Mouse (Mus musculus) naive thymus-derived CD4-positive, alpha-beta T cell, adult 2 months (primary cell): ENCODE results near the gene Atp13a3.
"Not testable (repeated sequence)": the region's sequence is repeated elsewhere in the genome, so short reads cannot be mapped to it uniquely, and the experiment has no call there.

ENCODE experiments used
- DNase-seq: peaks from one replicate; pipeline ENCODE4 v3.0.0-alpha.2; 2011; ENCODE audit warnings: low read depth

The Atp13a3 gene

DNA sequence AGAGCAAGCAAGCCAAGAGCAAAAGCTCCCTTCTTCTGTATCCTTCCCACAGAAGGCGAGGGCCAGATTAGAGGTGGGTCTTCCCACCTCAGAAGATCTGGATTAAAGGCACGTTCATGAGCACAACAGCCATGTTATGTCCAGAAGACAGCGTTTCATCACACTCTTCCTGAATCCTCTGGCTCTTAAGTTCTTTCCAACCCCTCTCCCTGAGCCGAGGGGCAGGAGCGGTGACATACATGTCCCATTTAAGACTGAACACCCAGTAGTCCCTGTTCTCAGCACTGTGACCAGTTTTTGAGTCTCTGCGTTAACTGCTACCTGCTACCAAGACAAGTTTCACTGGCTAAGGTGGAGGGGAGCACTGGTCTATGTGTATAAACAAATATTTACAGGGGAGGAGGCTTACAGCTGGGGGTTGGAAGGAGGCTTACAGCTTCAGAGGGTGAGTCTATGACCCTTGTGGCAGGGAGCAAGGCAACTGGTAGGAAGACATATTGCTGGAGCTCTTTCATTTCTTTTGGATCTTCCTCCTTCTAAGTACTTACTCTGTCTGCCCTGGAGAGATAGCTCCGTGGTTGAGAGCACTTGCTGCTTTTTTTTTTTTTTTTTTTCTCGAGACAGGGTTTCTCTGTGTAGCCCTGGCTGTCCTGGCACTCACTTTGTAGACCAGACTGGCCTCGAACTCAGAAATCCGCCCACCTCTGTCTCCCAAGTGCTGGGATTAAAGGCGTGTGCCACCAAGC is at the start of gene Atp13a3:
Gene Atp13a3 (minus strand): TSS at position 51 of the 746 bp plus-strand sequence.
- DNase-seq, result no peak

DNA sequence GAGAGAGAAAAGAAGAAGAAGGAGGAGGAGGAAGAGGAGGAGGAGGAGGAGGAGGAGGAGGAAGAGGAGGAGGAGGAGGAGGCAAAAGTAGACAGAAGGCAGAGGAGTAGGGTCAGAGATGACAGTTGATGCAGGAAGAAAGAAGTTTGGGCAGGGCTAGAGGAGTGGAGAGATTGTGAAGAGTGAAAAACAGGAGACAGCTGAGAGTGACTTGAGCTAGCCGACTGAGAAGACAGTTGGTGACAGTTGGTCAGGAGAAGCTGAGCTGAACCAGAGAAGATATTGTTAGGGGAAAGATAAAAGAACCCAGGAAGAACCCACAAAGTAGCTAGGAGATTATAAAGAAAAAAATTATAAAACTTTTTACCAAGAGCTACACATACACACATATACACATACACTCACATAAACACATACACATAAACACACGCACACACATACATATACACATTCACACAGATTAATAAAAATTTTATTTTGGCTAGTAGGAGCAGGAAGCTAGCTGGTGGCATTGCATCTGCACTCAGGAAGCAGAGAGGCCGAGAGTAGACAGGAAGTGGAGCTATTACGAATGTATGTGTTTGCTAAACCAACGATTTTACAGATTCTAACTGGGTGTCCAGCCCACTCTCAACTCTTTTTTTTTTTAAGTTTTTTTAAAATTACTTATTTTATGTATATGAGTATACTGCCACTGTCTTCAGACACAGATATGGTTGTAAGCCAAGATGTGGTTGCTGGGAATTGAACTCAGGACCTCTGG is 47.6 kb upstream of the Atp13a3 start:
- peak; percentile 39 for DNase-seq

DNA sequence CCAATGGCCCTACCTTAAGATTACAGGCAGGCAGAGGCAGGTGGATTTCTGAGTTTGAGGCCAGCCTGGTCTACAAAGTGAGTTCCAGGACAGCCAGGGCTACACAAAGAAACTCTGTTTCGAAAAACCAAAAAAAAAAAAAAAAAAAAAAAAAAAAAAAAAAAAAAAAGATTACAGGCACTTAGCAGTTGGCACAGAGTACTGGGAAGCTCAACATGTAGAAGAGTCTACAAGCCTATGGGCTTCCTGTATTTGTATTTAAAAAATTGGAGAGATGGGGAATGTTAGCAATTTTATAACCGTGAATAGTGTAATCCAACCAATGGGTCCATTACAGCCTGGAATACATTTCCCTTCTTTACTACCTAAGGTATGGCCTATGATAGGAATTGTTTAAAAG is 45.4 kb upstream of the Atp13a3 start:
- DNase-seq, result not testable (repeated sequence)

DNA sequence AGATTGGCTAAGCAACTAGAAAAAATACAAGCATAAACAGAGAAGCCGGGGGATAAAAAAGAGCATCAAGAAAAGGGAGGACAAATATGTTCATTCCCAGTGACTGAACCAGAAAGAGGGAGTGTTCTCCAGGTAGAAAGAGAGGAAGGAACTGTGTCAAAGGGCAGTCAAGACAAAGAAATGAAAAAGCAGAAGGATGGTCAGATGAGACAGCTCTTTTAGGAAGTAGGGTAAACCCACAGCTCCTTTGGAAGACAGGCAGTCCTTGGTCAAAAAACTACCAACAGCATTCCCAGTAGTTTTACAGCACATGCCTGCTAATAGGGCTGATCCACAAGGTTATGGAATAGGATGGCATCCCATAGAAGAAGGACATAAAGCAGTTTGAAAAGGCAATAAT is 43.2 kb upstream of the Atp13a3 start:
- DNase-seq, result no peak

DNA sequence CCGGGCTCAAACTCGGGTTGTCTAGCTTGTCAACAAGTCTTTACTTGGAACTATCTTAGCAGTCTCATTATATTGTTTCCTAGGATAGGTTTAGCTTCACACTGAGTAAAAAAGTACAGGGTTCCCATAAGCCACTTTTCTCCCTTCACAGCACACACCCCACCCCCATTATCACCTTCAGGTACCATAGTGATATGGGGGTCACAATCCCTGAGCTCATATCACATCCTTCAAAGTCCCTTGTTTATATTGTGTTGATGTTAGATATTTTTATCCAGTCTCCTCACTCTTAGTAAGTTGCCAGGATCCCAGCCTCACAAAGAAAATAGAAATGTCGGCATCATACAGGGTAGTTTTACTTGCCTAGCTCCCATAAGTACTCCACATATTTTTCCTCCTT is 42.4 kb upstream of the Atp13a3 start:
- DNase-seq, result no peak

DNA sequence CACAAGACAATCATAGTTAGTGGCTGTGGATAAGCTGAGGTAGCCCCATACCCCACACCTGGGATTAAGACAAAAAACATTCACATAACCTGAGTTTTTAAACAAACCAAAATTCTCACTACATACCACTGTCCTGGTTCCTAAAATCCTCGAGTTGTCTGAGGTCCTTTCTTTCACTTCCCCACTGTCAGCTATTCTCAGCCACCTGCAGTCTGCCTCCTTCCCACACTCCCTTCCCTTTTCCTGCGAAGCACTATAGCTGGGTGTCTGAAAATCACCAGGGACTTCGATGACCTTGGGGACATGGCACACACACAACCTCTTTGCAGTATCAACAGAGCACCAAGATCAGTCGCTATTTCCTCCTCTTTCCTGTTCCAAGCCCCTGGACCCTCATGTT is 41.9 kb upstream of the Atp13a3 start:
- no peak for DNase-seq

DNA sequence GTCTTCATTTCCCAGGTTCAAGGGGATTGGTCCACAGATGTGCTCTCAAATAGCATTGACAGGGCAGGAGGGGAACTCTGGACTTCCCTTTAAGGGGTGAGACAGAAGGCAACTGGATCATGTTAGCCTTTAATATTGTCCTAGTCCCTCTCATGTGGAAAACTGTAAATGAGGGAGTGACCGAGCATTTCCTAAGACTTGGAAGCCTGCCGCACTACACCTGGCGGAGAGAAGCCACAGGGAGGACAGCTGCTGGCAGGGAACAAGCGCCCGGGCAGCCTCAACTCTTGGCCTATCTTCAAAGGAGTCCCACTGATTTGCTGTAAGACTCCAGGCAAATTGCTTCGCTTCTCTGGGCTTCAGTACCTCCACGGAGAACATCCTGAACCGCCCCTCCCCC is 37.6 kb upstream of the Atp13a3 start:
- no peak for DNase-seq

DNA sequence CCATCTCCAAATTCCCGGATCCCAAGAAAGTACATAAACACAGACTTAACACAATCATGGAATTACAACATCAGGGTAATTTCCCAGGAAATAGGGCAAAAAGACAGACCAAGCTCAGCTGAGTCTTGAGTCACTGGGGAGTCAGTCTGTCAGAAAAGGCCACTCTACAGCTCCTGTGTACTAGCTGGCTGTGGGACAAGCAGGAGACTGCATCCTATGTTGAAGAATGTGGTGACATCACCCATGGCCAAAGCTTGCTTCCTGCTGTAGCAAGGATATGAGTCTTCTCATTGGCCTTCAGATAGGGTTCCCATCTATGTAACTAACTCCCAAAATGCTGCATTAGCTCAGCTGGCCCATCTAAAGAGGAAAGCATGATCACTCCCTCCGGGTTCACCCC is 36.7 kb upstream of the Atp13a3 start:
- DNase-seq, result no peak

DNA sequence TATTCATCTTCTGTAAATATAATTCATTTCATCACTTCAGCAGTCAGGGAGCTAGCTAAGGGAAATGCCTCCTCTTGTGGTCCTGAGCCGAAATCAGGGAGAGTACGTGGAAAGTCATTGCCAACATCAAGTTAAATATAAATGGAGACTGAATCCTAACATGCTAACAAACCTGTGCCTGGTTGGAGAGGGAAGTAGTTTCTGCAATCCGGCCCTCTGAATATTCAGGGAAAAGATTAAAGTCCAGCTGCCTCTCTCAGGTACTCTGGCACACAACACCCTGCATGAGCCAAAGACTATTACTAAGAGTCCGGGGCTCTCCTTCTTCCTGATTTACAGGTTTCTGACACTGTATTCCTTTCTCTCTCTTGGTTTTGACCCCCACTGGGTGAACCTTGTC is 35.6 kb upstream of the Atp13a3 start:
- DNase-seq, result no peak

DNA sequence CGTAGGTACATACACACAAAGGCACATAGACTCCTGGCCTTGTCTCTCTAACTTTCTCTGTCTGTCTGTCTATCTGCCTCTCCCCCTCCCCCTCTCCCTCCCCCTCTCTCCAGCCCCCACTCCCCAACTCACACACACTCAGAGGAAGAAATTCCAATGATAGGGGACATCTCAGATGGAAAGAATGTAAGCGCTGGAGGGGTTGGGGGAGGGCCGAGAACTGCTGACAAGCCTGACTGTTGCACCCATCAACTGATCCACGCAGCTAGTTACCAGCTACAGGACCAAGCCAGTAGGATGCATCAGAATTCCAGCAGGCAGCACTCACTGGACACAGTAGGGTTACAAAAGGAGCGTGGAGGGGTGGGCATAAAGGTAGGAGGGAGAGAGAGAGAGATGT is 34.1 kb upstream of the Atp13a3 start:
- no peak for DNase-seq

DNA sequence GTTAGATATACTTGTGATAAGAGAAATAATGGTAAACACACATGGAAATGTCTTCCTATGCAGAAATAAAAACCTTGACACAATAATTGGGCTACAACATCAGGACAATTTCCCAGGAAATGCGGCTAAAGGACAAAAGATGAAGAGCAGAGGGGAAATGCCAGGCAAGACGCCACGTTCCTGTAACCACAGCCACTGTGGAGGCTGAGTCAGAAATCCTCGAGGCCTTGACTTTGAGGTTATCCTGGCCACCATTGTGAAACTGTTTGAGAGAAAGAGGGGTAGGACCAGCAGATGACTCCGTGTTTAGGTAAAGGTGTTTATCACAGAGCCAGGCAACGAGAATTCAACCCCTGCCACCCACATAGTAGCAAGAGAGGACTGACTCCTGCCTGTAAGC is 33.6 kb upstream of the Atp13a3 start:
- DNase-seq, result no peak

DNA sequence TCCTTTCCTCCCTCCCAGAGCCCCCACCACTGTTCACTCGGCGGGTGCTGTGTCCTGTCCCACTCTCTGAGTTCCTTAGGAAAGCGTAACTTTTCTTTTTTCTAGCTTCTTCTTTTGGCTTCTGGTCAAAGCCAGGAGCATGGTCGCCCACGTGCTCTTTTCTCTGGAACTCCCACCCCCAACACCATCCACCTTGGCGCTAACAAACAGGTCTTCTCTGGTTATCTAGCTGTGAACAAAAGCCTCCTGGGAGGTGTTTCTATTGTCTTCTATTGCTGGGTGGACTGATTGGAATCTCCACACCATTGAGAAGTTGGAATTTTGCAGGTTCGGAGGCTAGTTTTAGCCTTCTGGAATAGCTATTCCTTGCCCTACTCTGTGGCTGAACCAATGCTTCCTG is 30.5 kb upstream of the Atp13a3 start:
- no peak for DNase-seq

DNA sequence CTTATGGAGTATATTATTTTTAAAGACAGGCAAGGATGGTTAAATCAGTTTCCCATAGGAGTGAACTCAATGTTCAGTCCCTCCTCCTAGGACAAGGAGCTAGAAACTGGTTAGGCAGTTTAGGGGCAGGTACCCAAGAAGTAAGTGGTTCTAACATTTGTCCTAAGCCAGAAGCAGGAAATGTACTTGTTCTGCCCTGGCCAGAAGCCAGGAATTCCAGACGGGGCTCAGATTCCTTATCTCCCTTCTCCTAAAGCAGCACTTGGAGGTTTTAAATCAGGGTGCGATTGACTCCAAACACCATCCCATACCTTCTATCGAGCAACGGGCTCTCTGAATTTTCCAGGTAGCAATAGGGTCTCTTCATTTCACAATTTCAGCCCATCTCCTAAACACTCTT is 29.6 kb upstream of the Atp13a3 start:
- no peak for DNase-seq

DNA sequence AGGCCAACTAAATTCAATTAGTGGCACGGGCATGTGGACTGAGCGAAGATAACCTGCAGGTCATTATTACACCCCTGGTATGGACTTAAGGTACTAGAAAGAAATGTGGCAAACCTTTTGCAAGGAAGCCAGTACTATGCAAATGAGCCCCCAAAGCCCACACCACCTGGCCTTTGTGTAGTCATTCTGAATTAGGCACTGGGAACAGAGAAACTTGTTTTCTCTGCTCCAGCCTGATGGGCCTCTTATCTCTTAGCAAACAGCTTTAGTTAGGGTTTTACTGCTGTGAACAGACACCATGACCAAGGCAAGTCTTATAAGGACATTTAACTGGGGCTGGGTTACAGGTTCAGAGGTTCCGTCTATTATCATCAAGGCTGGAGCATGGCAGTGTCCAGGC is 27.4 kb upstream of the Atp13a3 start:
- DNase-seq, result no peak

DNA sequence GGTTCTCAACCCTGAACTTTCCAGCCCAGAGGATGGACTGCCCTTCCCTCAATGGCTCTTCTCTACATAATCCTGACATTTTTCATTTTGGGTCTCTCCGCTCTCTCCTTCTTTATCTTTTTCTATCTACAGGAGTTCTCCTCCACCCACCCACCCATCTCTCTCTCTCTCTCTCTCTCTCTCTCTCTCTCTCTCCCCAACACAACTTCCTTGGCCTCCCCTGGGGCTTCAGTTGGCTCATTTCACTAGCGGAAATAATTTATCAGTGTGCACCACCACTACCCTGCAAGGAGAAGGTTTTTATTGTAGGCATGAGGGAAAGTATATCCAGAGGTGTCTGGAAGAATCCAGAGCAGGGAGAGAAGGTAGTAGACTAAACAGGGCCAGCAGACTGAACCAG is 26.3 kb upstream of the Atp13a3 start:
- no peak for DNase-seq

DNA sequence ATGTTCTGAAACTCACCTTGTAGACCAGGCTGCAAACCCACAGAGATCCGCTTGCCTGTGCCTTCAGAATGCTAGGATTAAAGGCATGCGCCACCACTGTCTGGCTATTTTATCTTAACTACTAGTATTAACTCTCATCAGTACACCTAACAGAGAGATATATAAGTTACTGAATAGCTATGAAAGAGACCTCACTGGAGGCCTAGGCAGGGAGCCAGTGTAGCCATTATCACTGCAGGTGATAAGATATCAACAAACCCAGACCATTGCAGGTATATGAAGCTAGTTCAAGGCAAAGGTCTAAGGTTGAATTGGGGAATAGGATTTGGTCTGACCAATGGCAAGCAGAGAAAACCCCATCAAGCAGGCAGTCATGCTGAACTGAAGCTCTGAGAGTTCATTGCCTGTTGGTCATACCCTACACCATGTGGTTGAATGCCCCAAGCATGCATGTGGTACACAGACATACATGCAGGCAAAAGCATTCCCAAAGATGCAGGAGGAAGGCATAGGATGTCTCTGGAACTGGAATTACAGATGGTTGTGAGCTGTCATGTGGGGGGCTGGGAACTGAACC is 24.8 kb upstream of the Atp13a3 start:
- no peak for DNase-seq

DNA sequence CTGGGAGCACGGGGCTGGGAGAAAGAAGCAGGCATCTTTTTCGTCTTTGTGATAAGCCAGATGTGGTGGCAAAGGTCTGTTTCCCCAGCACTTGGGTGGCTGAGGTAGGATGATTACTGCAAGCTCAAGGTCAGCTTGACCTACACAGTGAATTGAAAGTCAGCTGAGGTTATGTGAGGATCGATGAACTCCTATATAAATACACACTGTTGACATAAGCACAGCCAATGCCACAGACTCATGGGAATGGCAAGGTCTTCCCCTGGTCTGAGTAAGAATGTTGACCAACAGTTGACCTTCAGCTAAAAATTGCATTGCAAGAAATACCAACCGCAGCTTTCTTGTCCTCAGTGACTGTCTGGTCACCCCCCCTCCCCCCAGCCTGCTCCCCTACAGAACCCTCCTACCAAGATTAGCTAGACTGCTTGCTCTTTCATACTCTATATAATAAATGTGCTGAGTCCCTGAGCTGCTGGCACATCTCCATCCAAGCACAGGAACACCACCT is 23.0 kb upstream of the Atp13a3 start:
- DNase-seq, result no peak

DNA sequence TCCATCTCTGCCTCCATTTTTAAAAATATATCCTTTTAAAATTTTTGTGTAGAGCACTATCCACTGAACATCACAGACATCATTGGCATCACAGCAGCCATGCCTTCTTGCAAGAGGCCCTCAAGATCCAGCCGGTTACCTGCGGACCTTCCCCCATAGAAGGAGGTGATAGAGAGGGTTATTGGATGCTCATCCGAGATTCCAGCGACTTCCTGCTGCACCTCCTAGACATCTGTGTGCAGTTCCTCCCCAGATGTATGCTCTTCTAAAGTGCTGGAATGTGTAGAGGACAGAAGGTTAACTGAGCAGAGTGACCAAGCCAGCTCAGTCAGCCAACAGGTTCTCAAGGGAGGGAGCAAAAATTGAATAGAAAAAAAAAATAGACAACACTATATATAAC is 21.7 kb upstream of the Atp13a3 start:
- no peak for DNase-seq

DNA sequence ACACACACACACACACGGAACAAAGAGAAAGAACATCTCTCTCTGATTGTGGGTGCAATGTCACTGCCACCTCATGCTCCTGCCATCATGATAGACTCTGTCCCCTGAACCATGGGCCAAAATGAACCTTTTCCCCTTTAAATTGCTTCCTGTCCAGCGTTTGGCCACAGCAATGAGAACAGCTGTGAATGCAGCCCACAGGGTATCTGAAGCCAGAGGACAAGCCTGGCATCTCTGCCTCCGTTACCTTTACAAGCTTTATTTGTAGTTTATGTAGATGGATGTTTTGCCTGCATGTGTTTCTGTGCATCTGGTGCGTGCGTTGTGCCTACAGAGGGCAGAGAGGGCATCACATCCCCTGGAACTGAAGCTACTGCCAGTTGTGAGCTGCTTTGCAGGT is 21.2 kb upstream of the Atp13a3 start:
- no peak for DNase-seq

DNA sequence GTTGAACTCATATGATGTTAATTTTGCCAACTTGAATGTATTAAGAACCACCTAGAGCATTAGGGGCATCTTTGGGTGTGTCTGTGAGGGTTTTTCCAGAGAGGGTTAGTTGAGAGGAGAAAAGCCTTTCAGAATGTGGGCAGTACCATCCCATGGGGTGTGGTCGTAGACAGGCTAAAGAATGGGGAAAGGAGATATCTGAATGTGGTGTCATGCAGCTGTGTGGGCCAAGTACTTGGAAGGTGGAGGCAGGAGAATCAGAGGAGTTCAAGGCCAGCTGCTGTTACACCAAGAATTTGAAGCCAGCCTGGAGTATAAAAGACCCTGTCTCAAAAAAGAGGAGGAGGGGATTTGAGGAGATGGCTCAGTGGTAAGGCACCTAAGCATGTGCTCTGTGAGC is 20.2 kb upstream of the Atp13a3 start:
- DNase-seq, result no peak

DNA sequence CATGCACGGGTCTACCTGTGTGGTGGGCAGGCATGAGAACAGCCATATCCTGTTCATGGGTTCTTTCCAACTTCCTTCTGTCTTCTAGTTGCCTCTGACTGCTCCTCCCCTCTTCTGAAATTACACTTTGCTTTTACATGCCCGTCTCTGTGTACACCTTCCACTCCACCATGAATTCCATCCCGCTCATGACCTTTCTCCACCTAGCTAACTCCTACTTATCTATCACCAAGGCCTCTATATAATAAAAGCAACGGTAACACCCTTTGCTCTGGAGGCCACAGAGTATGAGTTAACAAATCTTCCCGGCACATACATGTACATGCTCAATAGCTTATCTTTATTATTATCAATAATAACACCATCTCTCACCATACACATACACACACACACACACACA is 18.3 kb upstream of the Atp13a3 start:
- DNase-seq, result no peak

DNA sequence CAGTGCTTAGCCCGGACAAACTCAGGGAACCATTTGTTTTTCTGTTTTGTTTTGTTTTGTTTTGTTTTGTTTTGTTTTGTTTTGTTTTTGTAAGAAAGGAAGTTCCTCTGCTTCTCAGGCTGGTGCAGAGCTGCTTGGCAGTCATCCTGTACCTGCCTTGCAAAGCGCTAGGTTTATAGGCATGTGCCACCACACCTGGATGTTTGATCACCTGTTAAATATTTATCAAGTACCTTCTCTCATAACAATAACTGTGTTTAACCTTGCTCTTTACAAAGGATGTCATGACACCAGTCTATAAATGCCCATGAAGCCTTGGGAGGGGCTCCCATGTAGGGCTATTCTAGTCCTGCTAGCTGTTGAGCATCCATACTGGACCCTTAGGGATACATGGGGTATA is 10.9 kb upstream of the Atp13a3 start:
- no peak for DNase-seq

DNA sequence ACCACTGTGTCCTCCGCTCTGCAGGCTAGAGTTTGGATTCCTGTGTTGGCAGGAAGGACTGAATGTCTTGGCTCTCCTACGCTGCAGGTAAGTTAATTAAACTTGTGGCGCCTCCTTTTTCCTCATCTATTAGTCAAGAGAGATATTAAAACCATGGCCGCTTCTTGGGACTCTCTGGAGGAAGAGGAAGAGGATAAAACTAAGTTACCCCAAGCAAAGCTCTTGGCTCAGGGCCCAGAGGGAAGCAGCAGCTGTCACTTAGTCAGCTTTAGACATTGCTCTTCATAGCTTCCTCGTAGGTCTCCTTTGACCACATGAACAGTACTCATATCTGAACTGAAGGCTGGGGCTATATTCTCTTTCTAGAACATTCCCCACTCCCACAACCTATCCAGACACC is 10.5 kb upstream of the Atp13a3 start:
- no peak for DNase-seq
